Mouse (Mus musculus): ENCODE measurements around the gene Gm12169. TPM values are rescaled to one million over a fixed set of nuclear protein-coding genes. Genes with fewer than 3 reads are reported as not detected.

Gm12169 gene
- polyA plus RNA-seq, 2 experiments: not detected

DNA sequence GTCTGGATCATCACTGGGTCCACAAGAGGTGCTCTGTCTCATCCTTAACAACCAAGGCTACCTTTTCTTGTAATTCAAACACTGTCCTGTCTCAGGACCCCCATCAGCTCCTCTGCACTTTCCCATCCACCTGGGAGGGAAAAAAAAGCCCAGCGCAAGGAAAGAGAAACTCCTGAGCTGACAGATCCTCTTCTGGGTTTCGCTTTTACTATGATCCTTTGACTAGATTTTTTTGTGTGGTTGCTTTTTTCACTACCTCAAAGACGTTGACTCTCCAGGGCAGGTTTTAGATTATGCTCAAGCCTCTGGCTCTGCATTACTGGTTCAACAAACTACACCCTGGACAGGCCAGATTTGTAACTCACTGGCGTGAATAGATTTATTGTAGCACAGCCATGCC lies 6.1 kb downstream of the Gm12169 start:
- H3K9ac ChIP-seq (replicated peaks): no peak overlapping the region

GRCm38 (mm10) chr11:46536978-46537377 lies 13.0 kb downstream of the Gm12169 start:
- WGBS (ENCODE audit: insufficient replicate concordance): 56% methylated on average over 4 of the region's 4 CpGs
- Histone ChIP-seq H3K36me3 (replicated peaks; ENCODE audit: control insufficient read depth, insufficient read depth, low read depth) (no peaks in the 10 kb centered on the region), H3K27ac (no peak overlapping the region), H3K27me3 (ENCODE audit: control insufficient read depth, insufficient read depth, low read length) (no peaks in the 10 kb centered on the region), H3K4me2 (ENCODE audit: low read depth) (no peak overlapping the region), H3K9me3 (ENCODE audit: control insufficient read depth, low read length) (no peaks in the 10 kb centered on the region), H3K4me1 (replicated peaks; ENCODE audit: control insufficient read depth in 2 of 2, insufficient read depth in 2 of 2, low read length in 1 of 2) (no peaks in the 10 kb centered on the region), H3K9ac (replicated peaks) (no peak overlapping the region), H3K4me3 (ENCODE audit: insufficient read depth in 1 of 2, low read depth in 2 of 2, low read length in 2 of 2) (no peak overlapping the region)
- TF ChIP-seq EP300 (IDR thresholded peaks at IDR 0.05; ENCODE audit: low read depth): no peak
- TF ChIP-seq CTCF (IDR thresholded peaks at IDR 0.05; ENCODE audit: low read depth): no peak
- no peak for DNase-seq (ENCODE audit: low read depth in 3 of 3, low spot score in 3 of 3)
- ATAC-seq (ENCODE audit: insufficient read depth): no peak

More for the DNA sequence above, 6.1 kb downstream of the Gm12169 start:
- Histone ChIP-seq H3K4me1 (replicated peaks; ENCODE audit: control insufficient read depth in 2 of 2, insufficient read depth in 2 of 2, low read length in 1 of 2) (no peaks in the 10 kb centered on the region), H3K9me3 (ENCODE audit: control insufficient read depth, low read length) (no peaks in the 10 kb centered on the region), H3K27me3 (ENCODE audit: control insufficient read depth, insufficient read depth, low read length) (no peaks in the 10 kb centered on the region), H3K36me3 (replicated peaks; ENCODE audit: control insufficient read depth, insufficient read depth, low read depth) (no peaks in the 10 kb centered on the region), H3K27ac (no peak overlapping the region), H3K4me3 (ENCODE audit: insufficient read depth in 1 of 2, low read depth in 2 of 2, low read length in 2 of 2) (no peak overlapping the region), H3K4me2 (ENCODE audit: low read depth) (no peak overlapping the region)
- no peak for TF ChIP-seq CTCF (IDR thresholded peaks at IDR 0.05; ENCODE audit: low read depth)
- no peak for TF ChIP-seq EP300 (IDR thresholded peaks at IDR 0.05; ENCODE audit: low read depth)
- ATAC-seq (ENCODE audit: insufficient read depth) (no peak), DNase-seq (ENCODE audit: low read depth in 3 of 3, low spot score in 3 of 3) (no peak)
- 53% methylated on average over 4 of the region's 4 CpGs for WGBS (ENCODE audit: insufficient replicate concordance)

GRCm38 (mm10) chr11:46543530-46543929 lies 19.5 kb downstream of the Gm12169 start:
- no peak for ATAC-seq (ENCODE audit: insufficient read depth)
- Histone ChIP-seq H3K4me1 (replicated peaks; ENCODE audit: control insufficient read depth in 2 of 2, insufficient read depth in 2 of 2, low read length in 1 of 2) (no peaks in the 10 kb centered on the region), H3K27ac (no peak overlapping the region), H3K4me2 (ENCODE audit: low read depth) (no peak overlapping the region), H3K27me3 (ENCODE audit: control insufficient read depth, insufficient read depth, low read length) (no peaks in the 10 kb centered on the region), H3K4me3 (ENCODE audit: insufficient read depth in 1 of 2, low read depth in 2 of 2, low read length in 2 of 2) (no peak overlapping the region), H3K9ac (replicated peaks) (no peak overlapping the region), H3K36me3 (replicated peaks; ENCODE audit: control insufficient read depth, insufficient read depth, low read depth) (no peaks in the 10 kb centered on the region), H3K9me3 (ENCODE audit: control insufficient read depth, low read length) (no peaks in the 10 kb centered on the region)
- no peak for DNase-seq (ENCODE audit: low read depth in 3 of 3, low spot score in 3 of 3)
- no peak for TF ChIP-seq CTCF (IDR thresholded peaks at IDR 0.05; ENCODE audit: low read depth)
- TF ChIP-seq EP300 (IDR thresholded peaks at IDR 0.05; ENCODE audit: low read depth): no peak
- WGBS (ENCODE audit: insufficient replicate concordance): 75% methylated on average over 2 of the region's 2 CpGs

- 51% methylated on average over 4 of the region's 4 CpGs for WGBS (ENCODE audit: insufficient replicate concordance)
- no peak overlapping the region for H3K4me3 ChIP-seq (ENCODE audit: insufficient read depth in 1 of 2, low read depth in 2 of 2, low read length in 2 of 2)
- H3K9me3 ChIP-seq (ENCODE audit: control insufficient read depth, low read length): no peaks in the 10 kb centered on the region
- no peak for ATAC-seq (ENCODE audit: insufficient read depth)
- H3K4me2 ChIP-seq (ENCODE audit: low read depth): no peak overlapping the region
- no peak overlapping the region for H3K27ac ChIP-seq
- TF ChIP-seq CTCF (IDR thresholded peaks at IDR 0.05; ENCODE audit: low read depth): no peak
- no peak for TF ChIP-seq EP300 (IDR thresholded peaks at IDR 0.05; ENCODE audit: low read depth)
- no peak overlapping the region for H3K9ac ChIP-seq (replicated peaks)
- H3K4me1 ChIP-seq (replicated peaks; ENCODE audit: control insufficient read depth in 2 of 2, insufficient read depth in 2 of 2, low read length in 1 of 2): no peaks in the 10 kb centered on the region
- no peaks in the 10 kb centered on the region for H3K36me3 ChIP-seq (replicated peaks; ENCODE audit: control insufficient read depth, insufficient read depth, low read depth)
- H3K27me3 ChIP-seq (ENCODE audit: control insufficient read depth, insufficient read depth, low read length): no peaks in the 10 kb centered on the region
- no peak for DNase-seq (ENCODE audit: low read depth in 3 of 3, low spot score in 3 of 3)
Observed at GRCm38 (mm10) chr11:46549721-46550120, 25.7 kb downstream of the Gm12169 start.

- Histone ChIP-seq H3K27me3 (ENCODE audit: control insufficient read depth, insufficient read depth, low read length) (no peaks in the 10 kb centered on the region), H3K4me1 (replicated peaks; ENCODE audit: control insufficient read depth in 2 of 2, insufficient read depth in 2 of 2, low read length in 1 of 2) (no peaks in the 10 kb centered on the region), H3K27ac (no peak overlapping the region), H3K4me2 (ENCODE audit: low read depth) (no peak overlapping the region), H3K9ac (replicated peaks) (no peak overlapping the region), H3K36me3 (replicated peaks; ENCODE audit: control insufficient read depth, insufficient read depth, low read depth) (no peaks in the 10 kb centered on the region), H3K9me3 (ENCODE audit: control insufficient read depth, low read length) (no peaks in the 10 kb centered on the region), H3K4me3 (ENCODE audit: insufficient read depth in 1 of 2, low read depth in 2 of 2, low read length in 2 of 2) (no peak overlapping the region)
- no peak for ATAC-seq (ENCODE audit: insufficient read depth)
- no peak for TF ChIP-seq CTCF (IDR thresholded peaks at IDR 0.05; ENCODE audit: low read depth)
- TF ChIP-seq EP300 (IDR thresholded peaks at IDR 0.05; ENCODE audit: low read depth): no peak
- DNase-seq (ENCODE audit: low read depth in 3 of 3, low spot score in 3 of 3): no peak
- 72% methylated on average over 3 of the region's 3 CpGs for WGBS (ENCODE audit: insufficient replicate concordance)
Observed at GRCm38 (mm10) chr11:46552741-46553140, 28.7 kb downstream of the Gm12169 start.

Data from liver, embryonic 14.5 days (tissue).